ENCODE assay signal across 1 mouse cellular context in the genomic region with DNA sequence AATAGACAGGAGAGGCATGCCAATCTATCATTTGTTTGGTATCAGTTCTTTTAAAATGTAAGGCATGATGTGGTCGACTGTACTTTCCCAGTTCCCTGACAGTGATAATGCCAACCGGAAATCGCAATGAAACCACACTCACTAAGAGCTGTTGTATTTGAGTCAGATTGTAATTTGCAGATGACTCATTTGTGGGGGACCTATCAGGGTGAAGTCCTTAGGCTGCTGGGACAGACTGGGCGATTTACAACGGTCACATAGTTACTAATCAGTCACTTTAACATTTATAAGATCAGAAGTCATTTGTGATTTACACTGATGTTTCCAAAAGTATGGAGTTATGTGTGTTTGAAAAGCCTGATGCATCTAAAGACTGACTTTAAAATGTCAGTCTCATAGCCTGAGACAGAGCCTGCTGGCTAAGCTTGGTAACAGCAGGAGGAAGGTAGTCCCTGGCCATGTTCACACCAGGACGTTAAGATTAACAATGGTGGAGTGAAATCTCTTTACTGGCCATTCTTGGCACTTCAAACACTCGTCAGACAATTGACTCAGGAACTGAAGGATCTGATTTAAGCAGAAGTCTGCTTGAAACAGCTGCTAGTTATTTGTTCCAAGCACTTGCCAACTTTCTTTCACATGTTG.
TF ChIP-seq lines count a peak whose summit lies in the region.

No protein-coding gene starts in this region.

TF ChIP-seq in CH12.LX, 34 proteins besides CTCF, POLR2A, EP300 and RAD21 (continued from another document):
- TF ChIP-seq HCFC1 (IDR thresholded peaks at IDR 0.05; ENCODE audit: low read depth, low read length) (no peak), GABPA (IDR thresholded peaks at IDR 0.05; ENCODE audit: insufficient replicate concordance, low read depth, low read length) (no peak), SIN3A (IDR thresholded peaks at IDR 0.05; ENCODE audit: low read length) (no peak), CHD1 (IDR thresholded peaks at IDR 0.05; ENCODE audit: low read depth, low read length) (no peak), IRF4 (IDR thresholded peaks at IDR 0.05; ENCODE audit: low read depth, low read length) (peak; percentile 77), POLR2AphosphoS2 (IDR thresholded peaks at IDR 0.05; ENCODE audit: low read depth, low read length) (no peak)
